Mouse (Mus musculus): Measurements from ENCODE around the gene Arpp21.
A peak's percentile ranks its signal among the peaks of the same experiment; 100 is the strongest.

Gene Arpp21

DNA sequence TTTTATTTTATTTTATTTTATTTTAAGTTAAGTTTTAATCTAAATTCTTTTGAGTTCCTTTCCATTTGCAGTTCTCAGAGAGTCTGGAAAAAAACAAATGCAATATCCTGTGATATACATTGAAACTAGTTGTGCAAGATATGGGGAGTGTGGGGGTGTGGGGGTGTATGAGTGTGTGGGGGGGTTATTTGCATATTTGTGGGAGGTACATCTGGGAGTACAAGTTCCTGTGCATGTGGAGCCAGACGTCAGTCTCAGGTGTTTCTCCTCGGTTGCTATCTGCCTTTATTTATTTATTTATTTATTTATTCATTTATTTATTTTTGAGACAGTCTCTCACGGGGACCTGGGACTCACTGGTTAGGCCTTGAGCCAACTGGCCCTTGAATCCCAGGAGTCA lies 53.0 kb downstream of the Arpp21 start:
- DNase-seq (ENCODE audit: extremely low read depth, low read depth, low spot score), result no peak

- no peak for DNase-seq (ENCODE audit: extremely low read depth, low read depth, low spot score)
Measured at GRCm38 (mm10) chr9:112180006-112180405, 55.7 kb downstream of the Arpp21 start.

- DNase-seq (ENCODE audit: extremely low read depth, low read depth, low spot score), result no peak
Measured at GRCm38 (mm10) chr9:112178438-112178837, 57.3 kb downstream of the Arpp21 start.

GRCm38 (mm10) chr9:112177569-112177968 lies 58.2 kb downstream of the Arpp21 start:
- no peak for DNase-seq (ENCODE audit: extremely low read depth, low read depth, low spot score)

DNA sequence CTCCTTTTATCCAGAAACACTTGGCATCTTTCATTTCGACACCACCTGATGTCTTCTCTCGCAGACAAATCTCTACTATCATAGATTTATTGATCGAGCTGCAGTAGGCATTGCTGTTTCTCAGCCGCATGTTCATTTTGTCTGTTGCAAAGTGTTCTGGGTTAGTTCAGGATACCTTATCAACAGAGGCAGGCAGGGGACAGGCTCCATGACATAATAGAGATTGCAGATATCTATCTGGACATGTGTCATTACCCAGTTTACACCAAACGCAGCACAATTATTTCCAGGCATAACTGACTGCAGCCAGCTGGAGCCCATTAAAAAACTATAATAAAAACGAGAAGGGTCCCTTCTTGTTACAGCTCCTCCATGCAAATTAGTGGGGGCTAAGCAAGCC lies 59.4 kb downstream of the Arpp21 start:
- no peak for DNase-seq (ENCODE audit: extremely low read depth, low read depth, low spot score)

- peak; percentile 21 for DNase-seq (ENCODE audit: extremely low read depth, low read depth, low spot score)
Measured at GRCm38 (mm10) chr9:112174407-112175357, 61.1 kb downstream of the Arpp21 start.

DNA sequence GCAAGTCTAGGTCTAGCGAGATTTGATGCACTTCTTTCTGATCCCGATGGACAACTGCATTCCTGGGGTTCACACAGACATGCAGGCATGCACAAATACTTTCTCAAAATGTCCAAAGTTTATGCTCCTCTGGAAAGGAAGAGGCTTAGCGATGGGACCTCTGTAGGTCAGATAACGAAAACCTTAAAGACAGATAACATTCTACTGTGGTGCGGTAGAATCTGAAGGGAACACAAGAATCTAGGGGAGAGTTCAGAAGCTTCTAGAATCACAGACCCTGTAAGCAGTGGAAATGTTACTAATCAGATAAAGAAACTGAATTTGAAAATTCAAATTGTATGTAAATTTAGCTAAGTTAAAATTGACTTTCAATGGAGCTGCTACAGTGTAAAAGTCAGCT lies 62.0 kb downstream of the Arpp21 start:
- no peak for DNase-seq (ENCODE audit: extremely low read depth, low read depth, low spot score)

GRCm38 (mm10) chr9:112164677-112165076 lies 71.1 kb downstream of the Arpp21 start:
- no peak for DNase-seq (ENCODE audit: extremely low read depth, low read depth, low spot score)

GRCm38 (mm10) chr9:112160981-112161380 lies 74.8 kb downstream of the Arpp21 start:
- no peak for DNase-seq (ENCODE audit: extremely low read depth, low read depth, low spot score)

DNA sequence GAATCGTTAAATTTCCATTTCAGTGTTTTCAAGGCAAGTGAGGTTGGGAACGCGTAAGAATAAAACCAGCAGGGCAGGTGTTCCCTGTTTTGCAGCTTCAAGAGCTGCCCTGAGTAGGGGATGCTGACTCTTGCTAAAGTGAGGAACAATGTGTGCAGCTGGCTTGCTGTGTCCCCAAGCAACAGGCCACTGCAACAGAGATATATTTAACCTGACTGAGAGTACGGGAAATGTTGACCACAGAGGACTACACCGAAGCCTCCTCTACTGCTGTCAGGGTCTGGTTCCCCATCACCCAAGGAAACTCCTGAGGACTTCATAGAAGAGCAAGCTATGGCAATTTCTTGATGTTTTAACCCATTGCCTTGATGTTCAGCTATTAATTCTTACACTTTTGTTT lies 81.8 kb downstream of the Arpp21 start:
- no peak for DNase-seq (ENCODE audit: extremely low read depth, low read depth, low spot score)

DNA sequence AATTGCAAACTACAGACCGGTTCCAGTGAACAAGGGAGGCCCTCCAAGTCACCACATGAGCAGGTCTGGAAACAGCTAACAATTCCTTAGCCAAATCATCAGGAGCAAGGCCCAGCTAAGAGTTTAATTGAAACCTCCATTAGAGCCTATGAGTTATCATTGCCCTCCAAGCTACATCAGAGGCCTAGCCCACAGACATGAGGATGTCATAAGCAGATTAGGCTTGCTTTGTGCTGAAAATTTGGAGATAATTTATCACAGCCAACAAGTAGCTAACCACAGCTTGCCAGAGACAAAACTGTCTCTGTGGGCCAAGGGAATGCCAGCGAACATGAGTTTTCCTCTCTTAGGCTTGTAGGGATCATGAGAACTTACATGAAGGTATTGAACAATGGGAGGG lies 83.0 kb downstream of the Arpp21 start:
- no peak for DNase-seq (ENCODE audit: extremely low read depth, low read depth, low spot score)

DNA sequence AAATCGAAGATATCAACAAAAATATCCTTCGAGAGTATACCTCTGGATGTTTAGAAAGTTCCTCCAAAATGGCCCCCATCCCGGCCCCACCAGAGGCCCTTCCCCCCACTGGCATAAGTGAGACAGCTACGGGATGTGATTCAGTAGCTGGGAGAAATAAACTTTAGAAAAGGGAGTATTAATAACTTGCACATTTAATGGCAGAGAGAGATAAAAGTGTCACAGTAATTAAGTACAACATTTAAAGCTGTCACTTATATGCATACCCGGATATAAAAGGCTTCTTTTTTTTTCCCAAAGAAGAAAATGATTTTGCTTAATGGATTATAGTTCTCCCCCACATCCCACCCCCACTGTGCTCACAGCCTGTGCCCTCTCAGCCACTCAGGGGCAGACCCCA lies 84.6 kb downstream of the Arpp21 start:
- no peak for DNase-seq (ENCODE audit: extremely low read depth, low read depth, low spot score)

GRCm38 (mm10) chr9:112140658-112141057 lies 95.1 kb downstream of the Arpp21 start:
- DNase-seq (ENCODE audit: extremely low read depth, low read depth, low spot score), result no peak

DNA sequence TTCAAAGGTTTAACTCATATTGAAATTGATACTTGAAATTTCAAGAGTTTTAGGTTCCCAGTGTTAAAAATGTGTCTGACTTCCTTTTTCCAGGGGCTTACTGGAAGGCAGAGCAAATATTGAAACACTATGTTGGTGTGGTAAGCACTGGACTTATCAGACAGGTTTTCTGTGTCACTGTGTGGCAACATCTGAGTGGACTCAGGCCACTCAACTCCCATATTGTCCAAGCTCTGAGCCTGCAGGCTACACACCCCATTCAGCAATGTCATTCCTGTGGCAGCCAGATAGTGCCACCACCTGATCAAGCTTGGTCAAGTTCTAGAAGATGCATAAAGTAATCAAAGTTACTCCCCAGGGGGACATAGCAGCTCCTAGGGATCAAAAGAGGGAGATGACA lies 97.9 kb downstream of the Arpp21 start:
- no peak for DNase-seq (ENCODE audit: extremely low read depth, low read depth, low spot score)

DNA sequence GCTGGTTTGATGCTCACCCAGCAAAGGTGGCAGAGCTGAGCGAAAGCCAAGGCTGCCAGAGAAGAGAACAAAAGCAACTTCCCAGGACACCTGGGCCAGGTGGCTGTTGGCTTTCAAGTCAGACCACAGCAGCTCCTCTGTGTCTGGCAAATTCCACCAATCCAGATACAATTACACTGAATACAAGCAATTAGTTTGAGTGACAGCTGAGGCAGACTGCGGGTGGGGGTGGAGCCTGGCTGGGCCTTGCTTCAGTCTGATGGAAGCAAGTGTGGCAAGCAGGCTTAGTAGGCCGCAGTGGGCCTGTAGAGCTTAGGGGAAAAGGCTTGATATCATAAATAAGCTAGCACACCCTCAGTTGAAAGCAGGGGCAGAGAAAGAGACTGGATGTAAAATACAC lies 104.9 kb downstream of the Arpp21 start:
- no peak for DNase-seq (ENCODE audit: extremely low read depth, low read depth, low spot score)

DNA sequence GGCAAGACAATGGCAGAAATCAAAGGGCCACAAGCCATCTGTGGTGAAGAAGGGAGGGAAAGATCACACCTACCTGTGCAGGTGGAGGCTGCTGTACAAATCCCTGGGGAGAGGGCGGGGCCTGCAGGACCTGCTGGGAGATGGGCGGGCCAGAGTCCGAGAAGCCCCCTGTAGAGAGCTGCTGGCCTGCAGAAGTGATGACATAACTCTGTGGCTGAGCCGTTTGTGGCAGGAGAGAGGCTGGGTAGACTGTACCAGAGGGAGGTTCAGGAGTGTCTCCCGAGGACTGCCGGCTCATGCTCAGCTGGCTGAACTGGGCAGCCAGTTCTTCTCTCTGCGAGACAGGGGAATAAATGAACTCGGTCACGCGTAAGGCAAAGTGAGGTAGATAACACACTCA lies 111.1 kb downstream of the Arpp21 start:
- no peak for DNase-seq (ENCODE audit: extremely low read depth, low read depth, low spot score)

DNA sequence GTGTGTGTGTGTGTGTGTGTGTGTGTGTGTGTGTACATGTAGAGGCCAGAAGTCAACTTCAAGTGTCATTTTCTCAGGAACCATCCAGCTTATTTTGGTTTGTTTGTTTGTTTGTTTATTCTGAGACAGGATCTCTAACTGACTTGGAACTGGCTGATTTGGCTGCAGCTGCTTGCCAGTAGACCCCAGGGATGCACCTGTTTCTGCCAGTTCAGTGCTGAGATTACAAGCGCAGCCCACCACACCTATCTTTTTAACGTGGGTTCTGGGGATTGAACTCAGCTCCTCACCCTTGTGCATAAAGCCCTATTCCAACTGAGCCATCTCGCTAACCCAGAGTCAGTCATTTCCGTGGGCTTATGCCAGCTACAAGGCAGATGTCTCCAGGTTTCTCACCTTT lies 111.6 kb downstream of the Arpp21 start:
- no peak for DNase-seq (ENCODE audit: extremely low read depth, low read depth, low spot score)

DNA sequence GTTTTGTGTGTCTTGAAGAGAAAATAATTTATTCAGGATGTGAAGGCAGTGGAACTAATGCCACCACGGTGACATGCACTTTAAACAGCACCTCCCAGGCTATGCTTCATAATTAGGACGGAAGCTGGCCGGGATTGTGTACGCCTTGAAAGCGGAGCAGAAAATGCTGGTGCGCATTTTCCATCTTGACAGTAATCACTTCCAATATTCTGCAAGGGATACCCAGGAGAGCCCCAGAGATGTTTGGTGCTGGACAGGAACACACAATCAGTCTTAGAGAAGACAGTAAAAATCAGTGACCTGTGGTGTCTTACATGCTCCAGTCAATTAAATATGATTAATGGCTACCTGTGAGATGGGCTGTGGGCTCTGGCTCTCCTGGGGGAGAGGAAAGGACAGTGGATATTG lies 112.3 kb downstream of the Arpp21 start:
- DNase-seq (ENCODE audit: extremely low read depth, low read depth, low spot score), result no peak

DNA sequence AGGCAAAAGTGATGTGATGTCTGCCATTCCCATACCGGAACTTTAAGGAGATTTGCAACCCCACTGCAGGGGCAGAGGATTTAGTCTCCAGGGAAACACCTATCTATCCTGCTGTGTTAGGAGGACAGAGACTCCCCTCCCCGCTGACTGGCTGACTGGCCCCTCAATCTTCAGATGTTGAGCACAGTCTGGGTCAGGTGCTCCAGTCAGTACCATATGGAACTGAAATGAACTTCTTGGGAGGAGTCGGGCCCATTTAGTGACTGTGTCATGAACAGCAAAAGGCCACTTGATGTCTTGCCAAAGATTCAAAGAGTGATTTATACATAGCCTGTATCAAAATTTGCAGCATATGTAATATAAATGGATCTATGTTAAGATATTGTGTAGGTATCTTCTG lies 116.2 kb downstream of the Arpp21 start:
- DNase-seq (ENCODE audit: extremely low read depth, low read depth, low spot score), result no peak

DNA sequence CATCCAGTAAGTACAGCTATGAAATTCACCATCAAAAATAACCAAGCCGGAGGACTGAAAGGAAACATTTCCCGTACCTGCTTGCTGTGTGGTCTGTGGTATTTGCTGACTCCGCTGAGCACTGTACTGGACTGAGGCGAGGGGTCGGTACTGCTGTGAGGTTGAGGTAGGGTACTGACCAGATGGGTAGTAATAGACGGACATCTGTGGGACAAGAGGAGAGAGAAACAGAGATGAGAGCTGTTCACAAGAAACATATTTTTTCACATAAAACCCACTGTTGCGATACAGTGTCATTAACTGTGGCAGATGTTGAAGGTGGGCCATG lies 116.7 kb downstream of the Arpp21 start:
- DNase-seq (ENCODE audit: extremely low read depth, low read depth, low spot score), result no peak

- no peak for DNase-seq (ENCODE audit: extremely low read depth, low read depth, low spot score)
Measured at GRCm38 (mm10) chr9:112118411-112119105, 117.2 kb downstream of the Arpp21 start.

- DNase-seq (ENCODE audit: extremely low read depth, low read depth, low spot score), result no peak
Measured at GRCm38 (mm10) chr9:112117632-112118410, 117.9 kb downstream of the Arpp21 start.

Measured in fat pad, adult 2 months (tissue).